Mouse (Mus musculus) midbrain, embryonic 15.5 days (tissue): ENCODE results near the gene Diaph3. TPM values are rescaled to one million over a fixed set of nuclear protein-coding genes. Genes with fewer than 3 reads are reported as not detected.
"Not testable (repeated sequence)": the region's sequence is repeated elsewhere in the genome, so short reads cannot be mapped to it uniquely, and the experiment has no call there.

Source experiments
- ATAC-seq: fragments of 200-750 bp; cut with Nextera tagmentation; replicated peaks from 2 replicates; pipeline ENCODE4 v1.8.0; 2017; ENCODE audit warnings: moderate TSS enrichment
- H3K27ac ChIP-seq: fragments of 300-500 bp; sonication (generic); 2 replicates; pipeline ENCODE4 v1.5.1; 2015; ENCODE audit warnings: mild to moderate bottlenecking, inconsistent platforms
- H3K27me3 ChIP-seq: fragments of 300-500 bp; sonication (generic); replicated peaks from 2 replicates; pipeline ENCODE4 v1.6.1; 2015; ENCODE audit warnings: inconsistent platforms
- H3K36me3 ChIP-seq: fragments of 300-500 bp; sonication (generic); replicated peaks from 2 replicates; pipeline ENCODE4 v1.6.1; 2015; ENCODE audit warnings: inconsistent platforms
- H3K4me1 ChIP-seq: fragments of 300-500 bp; sonication (generic); 2 replicates; pipeline ENCODE4 v1.6.1; 2015; ENCODE audit warnings: inconsistent platforms
- H3K4me2 ChIP-seq: fragments of 300-500 bp; sonication (generic); 2 replicates; pipeline ENCODE4 v1.6.1; 2015; ENCODE audit warnings: inconsistent platforms, mild to moderate bottlenecking, moderate library complexity
- H3K4me3 ChIP-seq: fragments of 300-500 bp; sonication (generic); 2 replicates; pipeline ENCODE4 v1.5.1; 2015; ENCODE audit warnings: mild to moderate bottlenecking, inconsistent platforms
- H3K9ac ChIP-seq: fragments of 300-500 bp; sonication (generic); 2 replicates; pipeline ENCODE4 v1.6.1; 2015; ENCODE audit warnings: mild to moderate bottlenecking, inconsistent platforms
- H3K9me3 ChIP-seq: fragments of 300-500 bp; sonication (generic); 2 replicates; pipeline ENCODE4 v1.6.1; 2016; ENCODE audit warnings: inconsistent platforms
- WGBS: fragments of 180-500 bp; shearing (Covaris S2); methylation state at CpG from one replicate; pipeline ENCODE4 v1.1.7; 2015; ENCODE audit warnings: mixed read lengths; 5-methylcytosine and 5-hydroxymethylcytosine counted together
- polyA plus RNA-seq: library from polyadenylated mRNA; unstranded; fragments of >200 nt; fragmentation: Nextera tagmentation; extraction: Ambion mirVana; gene quantifications from 2 replicates; pipeline ENCODE4 v1.2.1, GENCODE M21; 2015

Diaph3 gene
- polyA plus RNA-seq, 1 experiment from 2014 or later: 3.4 TPM

DNA sequence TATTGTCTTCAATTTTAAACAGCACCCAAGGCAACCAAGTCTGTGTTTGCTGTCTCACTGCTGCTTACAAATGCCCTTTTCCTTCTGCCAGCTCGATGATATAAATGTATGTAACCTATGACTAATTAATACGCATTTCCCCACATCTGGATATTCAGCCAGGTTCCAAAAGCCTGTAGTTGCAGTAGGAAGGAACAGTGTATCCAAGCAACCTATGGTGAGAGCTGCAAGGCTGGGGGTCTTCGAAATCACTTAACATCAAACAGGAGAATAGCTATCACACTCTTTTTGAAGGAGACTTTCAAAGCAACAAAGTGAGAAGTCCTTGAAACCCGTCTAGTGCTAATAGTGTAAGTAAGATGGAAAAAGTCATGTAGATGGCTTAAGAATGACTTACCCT, 391.6 kb downstream of the Diaph3 start:
- Histone ChIP-seq H3K27me3 (no peaks in the 10 kb centered on the region; the same call in 1 of the 2 replicates), H3K4me2 (peak overlapping the region; percentile 37; the same call in 1 of the 2 replicates), H3K27ac (peak overlapping the region; percentile 60), H3K4me1 (peaks cover 19% of the 10 kb centered on the region), H3K9ac (no peak overlapping the region), H3K9me3 (no peaks in the 10 kb centered on the region), H3K4me3 (no peak overlapping the region), H3K36me3 (no peaks in the 10 kb centered on the region)
- ATAC-seq: peak; percentile 69
- WGBS: 37% methylated on average over 4 of the region's 4 CpGs

DNA sequence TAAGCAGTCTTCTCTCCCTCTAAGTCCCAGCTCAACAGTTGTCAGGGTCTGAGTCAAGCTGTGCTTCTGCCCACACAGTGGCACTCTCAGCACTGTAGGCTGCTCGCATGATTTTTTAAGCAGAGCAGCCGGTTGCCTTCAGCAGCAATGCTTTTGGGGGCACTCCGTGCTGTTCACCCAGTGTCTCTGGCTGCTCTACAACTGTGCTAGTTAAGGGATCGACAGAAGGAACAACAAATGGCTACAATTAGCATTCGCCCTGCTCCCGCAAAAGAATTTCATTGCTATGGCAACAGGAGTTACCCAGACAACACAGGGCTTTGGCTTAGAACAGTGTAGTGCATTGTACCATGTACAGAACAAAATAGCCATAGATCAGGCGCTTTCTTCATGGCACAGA, 392.2 kb downstream of the Diaph3 start:
- no peak overlapping the region for H3K9ac ChIP-seq
- H3K27ac ChIP-seq: peak overlapping the region; percentile 60
- H3K4me3 ChIP-seq: peak overlapping the region; percentile 20
- no peaks in the 10 kb centered on the region; the same call in 1 of the 2 replicates for H3K27me3 ChIP-seq
- peaks cover 19% of the 10 kb centered on the region for H3K4me1 ChIP-seq
- peak overlapping the region; percentile 37 for H3K4me2 ChIP-seq
- no peaks in the 10 kb centered on the region for H3K36me3 ChIP-seq
- peak; percentile 97 for ATAC-seq
- 3% methylated on average over 7 of the region's 7 CpGs for WGBS
- H3K9me3 ChIP-seq: no peaks in the 10 kb centered on the region

DNA sequence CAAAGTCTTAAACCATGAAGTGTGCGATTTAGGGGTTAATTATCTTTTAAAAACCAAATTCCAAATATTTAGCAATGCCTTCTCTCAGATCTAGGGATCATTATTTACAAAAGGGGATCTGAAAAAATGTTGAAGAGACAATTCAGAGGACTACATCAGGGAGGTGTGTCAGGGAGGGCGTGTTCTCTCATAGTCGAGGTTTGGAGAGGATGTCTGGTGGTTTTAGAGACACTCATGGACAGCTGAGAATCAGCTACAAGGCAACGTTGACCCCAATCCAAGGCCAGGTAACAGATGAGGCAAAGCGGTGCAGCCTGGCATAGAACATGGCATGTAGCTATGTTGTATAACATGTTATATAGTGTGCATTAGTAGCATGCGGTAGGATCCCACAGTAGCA, 396.5 kb downstream of the Diaph3 start:
- no peak overlapping the region for H3K27ac ChIP-seq
- no peak overlapping the region for H3K4me2 ChIP-seq
- no peaks in the 10 kb centered on the region for H3K36me3 ChIP-seq
- no peak overlapping the region for H3K4me3 ChIP-seq
- WGBS: 92% methylated on average over 6 of the region's 6 CpGs
- no peaks in the 10 kb centered on the region for H3K27me3 ChIP-seq
- no peak overlapping the region for H3K9ac ChIP-seq
- no peaks in the 10 kb centered on the region for H3K9me3 ChIP-seq
- no peak for ATAC-seq
- peaks cover 12% of the 10 kb centered on the region for H3K4me1 ChIP-seq

DNA sequence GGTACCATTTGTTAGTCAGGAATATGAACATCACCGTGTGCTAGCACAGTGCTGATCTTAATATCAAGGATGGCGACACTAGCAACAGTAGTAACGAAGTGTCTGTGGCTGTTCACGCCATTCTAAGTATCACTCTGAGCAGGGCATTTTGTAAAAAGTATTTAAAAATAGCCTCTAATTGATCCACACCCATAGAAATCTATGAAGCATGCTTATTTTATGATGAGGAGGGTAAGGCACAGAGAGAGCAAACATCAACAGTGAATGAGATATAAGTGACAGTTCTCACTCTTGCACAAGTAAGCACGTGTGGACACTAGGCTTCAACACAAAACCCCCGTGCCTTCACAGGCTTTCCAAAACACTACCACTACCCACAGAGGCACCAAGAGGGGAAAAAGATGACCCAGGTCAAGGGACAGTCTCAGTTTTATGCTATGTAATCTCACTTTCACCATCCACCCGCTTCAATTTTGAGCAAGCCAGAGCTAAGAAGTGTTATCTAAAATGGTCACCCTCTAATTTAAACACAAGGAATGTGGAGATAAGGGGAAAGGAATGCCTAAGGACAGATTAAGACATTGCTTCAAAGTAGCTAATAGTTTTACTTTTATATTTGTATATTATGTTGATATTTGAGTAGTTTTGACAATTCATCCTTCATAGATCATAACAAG, 399.0 kb downstream of the Diaph3 start:
- Histone ChIP-seq H3K9ac (no peak overlapping the region), H3K4me1 (no peaks in the 10 kb centered on the region), H3K4me2 (no peak overlapping the region), H3K27me3 (no peaks in the 10 kb centered on the region), H3K27ac (no peak overlapping the region), H3K9me3 (no peaks in the 10 kb centered on the region), H3K36me3 (no peaks in the 10 kb centered on the region), H3K4me3 (no peak overlapping the region)
- ATAC-seq: no peak
- WGBS: 90% methylated on average over 7 of the region's 7 CpGs

DNA sequence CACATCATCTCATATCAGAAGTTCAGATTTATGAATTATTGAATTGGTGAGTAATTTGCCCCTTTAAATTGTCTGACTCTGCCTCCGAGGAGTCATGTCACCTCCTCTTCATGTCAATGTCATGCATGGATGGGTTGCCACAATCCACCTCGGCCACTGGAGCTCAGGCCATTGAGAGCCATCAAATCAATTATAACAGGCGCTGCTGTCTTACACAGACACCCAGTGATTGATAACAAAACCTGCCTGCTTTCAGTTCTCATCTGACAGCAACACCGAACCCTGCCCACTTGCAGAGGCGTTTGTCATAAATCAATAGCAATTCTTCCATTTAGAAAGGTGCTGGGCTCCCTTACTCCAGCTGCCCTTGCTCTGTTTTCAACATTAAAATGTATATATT, 402.1 kb downstream of the Diaph3 start:
- Histone ChIP-seq H3K9me3 (no peaks in the 10 kb centered on the region), H3K4me3 (no peak overlapping the region), H3K9ac (no peak overlapping the region), H3K27ac (no peak overlapping the region), H3K4me2 (no peak overlapping the region), H3K36me3 (no peaks in the 10 kb centered on the region), H3K27me3 (no peaks in the 10 kb centered on the region), H3K4me1 (no peaks in the 10 kb centered on the region)
- 26% methylated on average over 5 of the region's 5 CpGs for WGBS
- ATAC-seq: no peak

DNA sequence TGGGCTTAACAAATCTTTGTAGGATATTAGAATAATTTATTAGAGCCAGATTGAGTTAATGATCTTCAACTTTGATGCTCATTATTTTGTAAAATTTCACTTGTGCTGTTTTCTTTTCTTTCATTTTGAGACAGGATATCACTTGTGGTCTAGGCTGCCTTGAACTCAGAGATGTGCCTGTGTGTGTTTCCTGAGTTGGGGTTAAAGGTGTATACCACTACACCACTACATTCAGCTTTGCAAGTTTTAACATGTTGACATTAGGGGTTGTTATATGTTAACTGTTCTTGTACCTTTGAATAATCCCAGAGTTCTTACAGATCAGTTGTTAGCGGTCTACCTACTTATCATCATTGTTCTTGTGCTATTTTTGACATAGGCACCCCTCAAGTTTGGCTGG, 404.4 kb downstream of the Diaph3 start:
- Histone ChIP-seq H3K27me3 (no peaks in the 10 kb centered on the region), H3K4me3 (no peak overlapping the region), H3K4me1 (no peaks in the 10 kb centered on the region), H3K9me3 (no peaks in the 10 kb centered on the region), H3K27ac (no peak overlapping the region), H3K36me3 (no peaks in the 10 kb centered on the region), H3K4me2 (no peak overlapping the region), H3K9ac (no peak overlapping the region)
- 93% methylated on average over 1 of the region's 1 CpGs for WGBS
- no peak for ATAC-seq

DNA sequence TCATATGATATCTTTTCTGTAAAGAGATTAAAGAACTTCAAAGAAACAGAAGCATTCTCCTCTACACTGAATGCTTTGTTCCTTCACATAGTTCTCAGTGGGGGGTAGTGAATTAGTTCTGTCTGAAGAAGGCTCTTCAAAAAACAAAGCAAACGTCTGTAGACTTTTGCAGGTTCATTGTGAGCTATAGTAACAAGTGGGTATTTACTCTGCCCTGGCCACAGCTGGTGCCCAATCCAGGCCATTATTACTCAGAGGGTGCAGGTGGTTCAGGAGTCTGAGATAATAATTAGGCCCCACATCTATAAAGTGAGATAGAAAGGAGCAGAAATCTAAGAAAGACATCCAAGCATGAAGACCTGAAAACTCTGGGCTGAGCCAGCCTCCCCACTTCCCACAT, 409.7 kb downstream of the Diaph3 start:
- Histone ChIP-seq H3K9me3 (no peaks in the 10 kb centered on the region), H3K36me3 (no peaks in the 10 kb centered on the region), H3K4me2 (no peak overlapping the region), H3K27ac (no peak overlapping the region), H3K4me3 (no peak overlapping the region), H3K4me1 (0 out of 2 replicates have a peak, but pooled peaks cover 6% of the 10 kb centered on the region), H3K27me3 (no peaks in the 10 kb centered on the region), H3K9ac (no peak overlapping the region)
- no peak for ATAC-seq
- WGBS: 7% methylated on average over 1 of the region's 1 CpGs

DNA sequence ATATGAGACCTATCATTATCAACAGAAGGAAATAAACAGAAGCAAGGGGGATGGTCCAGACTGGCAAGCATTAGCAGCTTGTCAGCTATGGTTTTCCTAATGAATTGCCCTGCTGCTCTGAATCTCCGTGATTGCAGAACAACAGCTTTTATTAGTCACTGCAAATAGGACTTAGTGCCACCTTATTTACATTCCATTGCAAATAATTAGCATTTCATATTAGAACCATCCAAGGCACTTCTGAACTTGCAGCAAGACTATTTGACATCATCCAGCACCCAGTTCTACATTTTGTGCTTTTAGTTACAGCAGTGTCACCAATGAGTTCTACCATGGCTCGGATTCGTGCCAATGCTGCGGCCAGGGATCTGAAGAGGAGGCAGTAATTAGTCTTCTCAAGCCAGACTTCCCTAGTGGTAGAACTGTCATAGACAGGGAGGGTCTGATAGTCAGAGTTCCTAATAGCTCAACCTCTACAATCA, 411.4 kb downstream of the Diaph3 start:
- ATAC-seq: no peak
- 64% methylated on average over 4 of the region's 4 CpGs for WGBS
- H3K4me2 ChIP-seq: no peak overlapping the region

DNA sequence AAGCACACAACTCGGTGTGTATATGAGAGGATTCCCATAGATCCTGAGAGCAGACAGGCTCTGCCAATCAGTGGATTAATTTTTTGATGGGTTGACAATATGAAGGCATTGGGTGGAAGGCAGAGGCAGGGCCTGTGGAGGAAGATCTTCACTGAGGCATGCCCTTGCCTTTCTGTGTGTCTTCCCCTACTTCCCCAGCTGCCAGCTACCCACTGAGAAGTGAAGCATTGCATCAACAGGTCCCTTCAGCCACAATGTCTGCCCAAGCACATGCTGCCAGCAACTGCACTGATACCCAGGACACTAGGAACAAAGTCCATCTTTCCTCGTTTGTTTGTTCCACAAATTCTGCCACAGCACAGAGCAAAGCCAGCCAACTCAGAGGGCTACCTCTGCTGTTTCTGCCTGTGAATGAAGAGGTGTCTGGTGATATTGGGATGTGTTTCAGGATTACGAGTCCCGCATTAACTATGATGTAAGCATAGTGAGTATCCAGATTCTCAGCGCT, 413.4 kb downstream of the Diaph3 start:
- Histone ChIP-seq H3K4me1 (0 out of 2 replicates have a peak, but pooled peaks cover 6% of the 10 kb centered on the region), H3K4me2 (no peak overlapping the region), H3K9ac (no peak overlapping the region), H3K9me3 (no peaks in the 10 kb centered on the region), H3K36me3 (no peaks in the 10 kb centered on the region), H3K27me3 (no peaks in the 10 kb centered on the region), H3K4me3 (no peak overlapping the region), H3K27ac (no peak overlapping the region)
- 91% methylated on average over 5 of the region's 5 CpGs for WGBS
- ATAC-seq: no peak

More for the DNA sequence above, 411.4 kb downstream of the Diaph3 start:
- no peaks in the 10 kb centered on the region for H3K9me3 ChIP-seq
- H3K36me3 ChIP-seq: no peaks in the 10 kb centered on the region
- no peak overlapping the region for H3K9ac ChIP-seq
- H3K27me3 ChIP-seq: no peaks in the 10 kb centered on the region
- H3K27ac ChIP-seq: no peak overlapping the region
- 0 out of 2 replicates have a peak, but pooled peaks cover 6% of the 10 kb centered on the region for H3K4me1 ChIP-seq
- H3K4me3 ChIP-seq: no peak overlapping the region

DNA sequence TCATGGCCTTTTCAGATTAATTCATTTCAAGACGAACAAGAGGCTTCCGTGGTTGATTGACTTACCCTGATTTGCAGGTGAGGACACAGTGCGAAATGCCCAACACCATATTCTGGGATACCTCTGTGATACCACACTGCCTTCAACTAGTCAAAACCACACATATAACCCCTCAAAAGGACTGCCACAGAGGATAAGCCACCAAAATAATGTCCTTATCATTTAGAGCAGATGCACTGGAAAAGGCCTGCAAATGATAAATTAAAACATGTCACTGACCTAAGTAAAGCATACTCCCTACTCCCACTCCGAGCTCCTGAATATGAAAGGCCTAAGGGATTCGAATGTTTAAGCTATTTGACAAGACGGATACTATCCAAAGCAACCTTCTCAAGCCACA, 419.3 kb downstream of the Diaph3 start:
- Histone ChIP-seq H3K4me3 (no peak overlapping the region), H3K27ac (no peak overlapping the region), H3K9me3 (no peaks in the 10 kb centered on the region), H3K27me3 (no peaks in the 10 kb centered on the region), H3K36me3 (no peaks in the 10 kb centered on the region), H3K4me1 (no peaks in the 10 kb centered on the region), H3K4me2 (no peak overlapping the region), H3K9ac (no peak overlapping the region)
- 90% methylated on average over 6 of the region's 6 CpGs for WGBS
- no peak for ATAC-seq

DNA sequence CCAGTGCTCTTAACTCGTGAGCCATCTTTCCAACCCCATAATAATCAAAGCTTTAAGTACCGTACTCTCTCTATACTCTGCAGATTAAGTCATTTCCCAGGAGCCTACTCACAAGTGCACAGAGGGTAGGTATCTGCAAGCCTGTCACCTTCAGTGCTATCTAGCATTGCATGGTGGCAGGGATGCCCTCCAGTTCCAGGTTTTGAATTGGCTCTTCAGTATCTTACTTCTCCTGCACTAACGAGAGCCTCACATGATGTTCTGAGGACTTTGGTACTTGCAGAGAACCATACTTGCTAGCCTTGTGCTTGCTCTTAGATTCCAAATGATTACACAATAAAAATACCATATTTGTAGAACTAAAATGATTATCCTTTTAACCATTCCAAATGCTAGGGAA, 420.0 kb downstream of the Diaph3 start:
- Histone ChIP-seq H3K27me3 (no peaks in the 10 kb centered on the region), H3K36me3 (no peaks in the 10 kb centered on the region), H3K9me3 (no peaks in the 10 kb centered on the region), H3K27ac (no peak overlapping the region), H3K4me3 (no peak overlapping the region), H3K4me2 (no peak overlapping the region), H3K9ac (no peak overlapping the region), H3K4me1 (no peaks in the 10 kb centered on the region)
- ATAC-seq: no peak
- 83% methylated on average over 3 of the region's 3 CpGs for WGBS

DNA sequence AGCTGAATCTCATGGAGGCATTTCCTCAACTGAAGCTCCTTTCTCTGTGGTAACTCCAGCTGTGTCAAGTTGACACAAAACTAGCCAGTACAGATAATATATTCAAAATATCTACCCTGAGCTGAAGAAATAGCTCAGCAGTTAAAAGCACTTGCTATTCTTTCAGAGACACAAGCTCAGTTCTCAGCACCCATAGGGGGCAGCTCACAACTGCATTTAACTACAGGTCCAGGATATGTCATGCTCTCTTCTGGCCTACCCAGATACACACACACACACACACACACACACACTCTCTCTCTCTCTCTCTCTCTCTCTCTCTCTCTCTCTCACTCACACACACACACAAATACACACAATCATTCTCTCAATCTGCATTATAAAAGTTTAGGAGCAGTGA, 420.6 kb downstream of the Diaph3 start:
- not testable (repeated sequence) for H3K9me3 ChIP-seq, H3K9ac ChIP-seq, ATAC-seq, H3K27me3 ChIP-seq, H3K4me1 ChIP-seq, H3K4me3 ChIP-seq, H3K4me2 ChIP-seq, H3K27ac ChIP-seq, H3K36me3 ChIP-seq

DNA sequence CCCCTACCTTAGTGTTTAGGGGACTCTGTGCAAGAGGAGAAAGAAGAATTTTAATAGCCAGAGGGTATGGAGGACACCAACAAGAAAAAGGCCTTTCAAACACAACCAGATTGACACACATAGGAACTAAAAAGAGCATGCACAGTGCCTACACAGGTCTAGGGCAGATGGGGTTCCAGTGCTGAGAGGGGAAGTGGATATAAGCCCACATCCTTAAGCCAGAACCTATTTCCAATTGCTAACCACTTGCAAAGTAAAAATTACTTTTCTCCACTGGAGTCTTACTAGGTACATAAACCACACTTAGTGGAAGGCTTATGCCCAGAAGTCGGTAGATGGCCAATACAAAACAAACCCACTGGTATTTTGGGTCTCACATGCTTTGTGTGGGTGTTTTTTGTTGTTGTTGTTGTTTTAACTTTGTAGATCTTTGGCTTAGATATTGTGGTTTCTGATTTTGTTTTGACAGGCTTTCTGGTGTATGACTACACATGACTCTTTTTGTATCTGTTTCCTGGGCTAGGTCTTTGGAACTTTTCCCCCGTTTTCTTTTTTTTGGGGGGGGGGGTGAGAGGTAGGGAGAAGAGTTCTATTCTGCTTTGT, 426.8 kb downstream of the Diaph3 start:
- Histone ChIP-seq H3K9ac (no peak overlapping the region), H3K4me1 (no peaks in the 10 kb centered on the region)

More for the DNA sequence above, 426.8 kb downstream of the Diaph3 start:
- WGBS: 87% methylated on average over 2 of the region's 2 CpGs
- H3K9me3 ChIP-seq: no peaks in the 10 kb centered on the region
- ATAC-seq: no peak
- H3K27me3 ChIP-seq: no peaks in the 10 kb centered on the region
- H3K4me3 ChIP-seq: no peak overlapping the region
- no peak overlapping the region for H3K27ac ChIP-seq
- H3K4me2 ChIP-seq: no peak overlapping the region
- H3K36me3 ChIP-seq: no peaks in the 10 kb centered on the region
